Mouse (Mus musculus): ENCODE results near the gene Crnn. TPM values are rescaled to one million over a fixed set of nuclear protein-coding genes. Genes with fewer than 3 reads are reported as not detected.

The Crnn gene
- not detected for total RNA-seq (2021)
- long read RNA-seq, experiment 1, result 0 reads
- long read RNA-seq, experiment 2, result 0 reads

DNA sequence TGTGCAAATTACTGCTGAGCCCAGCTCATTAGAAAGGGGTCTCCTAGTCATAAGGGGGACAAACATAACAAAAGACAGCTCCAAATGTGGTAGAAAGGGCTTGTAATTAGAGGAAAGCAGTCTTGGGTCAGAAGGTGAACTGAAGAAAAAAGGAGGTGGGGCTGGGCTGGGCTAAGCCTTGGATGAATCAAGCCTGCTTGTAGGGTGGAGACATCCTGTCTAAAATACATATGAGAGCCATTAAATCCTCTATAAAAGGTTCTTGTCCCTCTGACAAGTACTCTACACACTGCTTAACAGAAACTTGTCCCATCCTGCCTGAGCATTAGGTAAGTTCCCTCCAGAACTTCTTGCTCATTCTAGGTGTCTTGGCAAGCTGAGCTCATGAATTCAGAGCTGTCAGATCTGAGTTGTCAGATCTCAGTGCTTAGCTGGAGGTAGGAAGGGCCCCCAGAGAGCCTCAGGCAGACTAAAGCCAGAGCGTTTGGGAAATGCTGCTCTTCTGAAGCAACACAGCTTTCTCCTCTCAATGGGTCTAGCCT, at the start of gene Crnn:
Gene Crnn, plus strand, starts transcription at position 278 of the 542 bp plus-strand sequence.
- no peak for DNase-seq

- no peak for DNase-seq
Measured at GRCm38 (mm10) chr3:93096447-93096846, 48.1 kb upstream of the Crnn start.

DNA sequence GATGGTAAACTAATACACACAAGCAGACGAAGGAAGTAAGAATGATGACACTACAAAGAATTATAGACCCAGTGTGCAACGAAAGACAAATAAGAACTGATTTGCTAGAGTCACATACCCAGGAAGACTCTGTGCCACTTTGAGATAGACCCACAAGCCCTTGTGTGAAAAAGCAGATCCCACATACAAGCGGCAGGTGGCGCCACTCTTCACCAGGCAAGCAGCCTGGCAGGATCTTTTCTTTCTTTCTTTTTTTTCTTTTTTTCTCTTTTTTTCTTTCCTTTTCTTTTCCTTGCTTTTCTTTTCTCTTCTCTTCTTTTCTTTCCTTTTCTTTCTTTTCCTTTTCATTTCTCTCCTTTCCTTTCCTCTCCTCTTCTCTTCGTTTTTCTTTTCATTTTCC, 32.9 kb upstream of the Crnn start:
- peak; percentile 3 to 11 for DNase-seq

GRCm38 (mm10) chr3:93114481-93114880, 30.1 kb upstream of the Crnn start:
- DNase-seq, result peak in 1 of 2 experiments; percentile 34

DNA sequence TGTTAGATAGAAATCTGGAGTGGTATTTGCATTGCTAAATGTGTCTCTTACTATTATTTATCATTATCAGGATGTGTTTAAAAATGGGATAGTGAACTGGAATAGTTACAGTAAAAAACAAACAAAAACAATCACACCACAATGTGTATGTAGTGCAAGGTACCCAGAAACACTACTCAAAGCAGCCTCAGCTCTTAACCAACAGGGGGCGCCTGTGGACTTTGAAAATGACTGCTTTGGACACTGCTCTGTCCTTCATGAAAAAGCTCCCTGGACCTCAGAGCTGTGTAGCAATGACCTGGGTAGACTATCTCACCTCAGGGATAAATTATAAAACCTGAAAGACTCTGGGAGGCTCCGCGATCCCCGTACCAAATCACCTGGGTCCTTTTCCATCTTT, 25.5 kb upstream of the Crnn start:
- DNase-seq, result no peak

DNA sequence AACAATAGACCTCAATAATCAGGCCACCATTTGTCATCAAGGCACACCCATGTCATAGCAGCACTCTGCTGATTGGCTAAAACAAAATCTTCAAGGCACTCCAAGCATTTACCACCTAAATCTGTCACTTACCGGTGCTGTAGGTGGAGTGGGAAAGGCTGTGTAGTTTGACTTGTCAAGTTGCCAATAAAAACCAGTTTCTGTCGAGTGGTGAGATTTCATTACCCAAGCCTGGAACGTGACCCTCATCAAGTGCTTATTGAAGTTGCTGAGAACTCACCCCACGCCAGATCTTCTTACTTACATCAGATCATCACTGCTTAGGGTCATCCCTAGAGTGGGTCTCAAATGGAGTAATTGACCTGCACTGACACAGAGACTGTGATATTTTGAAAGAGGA, 16.5 kb upstream of the Crnn start:
- DNase-seq, result no peak

GRCm38 (mm10) chr3:93129076-93129475, 15.5 kb upstream of the Crnn start:
- DNase-seq, result no peak

GRCm38 (mm10) chr3:93130460-93130859, 14.1 kb upstream of the Crnn start:
- peak; percentile 36 to 61 for DNase-seq

DNA sequence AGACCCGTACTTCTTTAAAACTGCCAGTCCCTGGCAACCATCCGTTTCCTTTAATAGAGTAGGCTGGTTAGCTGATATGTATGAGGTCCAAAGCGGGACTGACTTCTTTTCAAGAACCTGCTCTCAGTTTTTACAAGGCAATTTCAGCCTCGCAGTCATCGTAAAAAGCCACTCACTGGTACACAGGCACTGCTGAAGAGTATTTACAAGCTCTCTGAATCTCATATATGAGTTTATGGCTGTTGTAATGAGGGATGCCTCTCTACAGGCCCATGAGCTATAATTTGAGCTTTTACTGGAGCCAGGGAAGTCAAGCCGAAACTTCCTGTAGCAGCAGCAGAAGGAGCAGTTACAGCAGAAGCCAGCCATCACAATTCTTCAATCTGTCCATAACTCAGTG, 17.9 kb downstream of the Crnn start:
- no peak for DNase-seq

GRCm38 (mm10) chr3:93162996-93163592, 18.5 kb downstream of the Crnn start:
- no peak for DNase-seq

DNA sequence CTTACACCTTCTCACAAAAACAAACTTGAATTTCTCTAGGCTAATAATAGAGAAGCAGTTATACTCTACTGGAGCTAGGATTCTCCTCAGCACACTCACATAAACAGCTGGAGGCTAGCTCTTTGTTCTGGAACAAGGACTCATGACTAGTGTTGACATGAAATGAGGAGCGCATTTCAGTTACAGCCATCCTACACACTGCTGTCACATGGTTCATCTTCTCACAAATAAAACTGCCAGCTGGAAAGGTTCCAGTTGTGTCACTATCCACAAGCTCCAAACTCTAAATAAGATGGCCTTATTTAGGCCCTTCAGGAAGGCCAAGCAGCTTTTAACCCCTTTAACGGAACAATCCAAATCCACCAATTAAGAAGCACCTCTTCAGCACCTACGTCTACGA, 36.3 kb downstream of the Crnn start:
- no peak for DNase-seq

DNA sequence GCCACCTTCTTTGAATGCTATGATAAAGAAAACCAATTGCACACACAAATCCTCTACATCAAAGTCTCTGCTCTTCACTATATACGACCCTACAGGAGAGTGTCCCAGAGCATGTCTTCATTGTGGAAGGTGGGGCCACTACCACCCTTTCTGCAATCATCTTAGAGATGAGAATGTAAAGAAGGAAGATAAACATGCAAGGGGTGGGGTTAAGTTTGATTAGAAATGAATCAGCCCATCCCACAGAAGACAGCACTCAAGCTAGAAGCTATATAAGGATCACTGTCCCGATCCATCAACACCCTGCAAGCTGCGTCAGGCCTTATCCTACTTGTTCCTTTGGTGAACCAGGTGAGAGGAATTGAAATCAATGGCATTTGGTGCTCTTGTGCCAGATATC, 52.4 kb downstream of the Crnn start, which contains the start of gene Flg2:
Gene Flg2, plus strand, starts transcription at position 301 of the 400 bp plus-strand sequence.
- no peak for DNase-seq

Other genes with a start within 250 kb of the Crnn start
- gene Lce3a, start 218.6 kb upstream of the Crnn start, total RNA-seq (2021), result not detected
- gene Lce3b, start 211.8 kb upstream of the Crnn start, total RNA-seq (2021), result not detected
- not detected for gene Lce3c, start 200.3 kb upstream of the Crnn start, total RNA-seq (2021)
- not detected for gene Lce3d, start 187.4 kb upstream of the Crnn start, total RNA-seq (2021)
- not detected for gene Lce3e, start 177.7 kb upstream of the Crnn start, total RNA-seq (2021)
- gene Lce3f, start 152.6 kb upstream of the Crnn start, total RNA-seq (2021), result not detected
- gene Crct1, start 129.1 kb upstream of the Crnn start, total RNA-seq (2021), result not detected
- gene Lce1m, start 125.7 kb upstream of the Crnn start, total RNA-seq (2021), result not detected
- not detected for gene Gm4858, start 76.0 kb upstream of the Crnn start, total RNA-seq (2021)
- not detected for gene Flg2, start 52.5 kb downstream of the Crnn start, total RNA-seq (2021)
- gene Flg, start 128.7 kb downstream of the Crnn start, total RNA-seq (2021), result not detected
- not detected for gene Hrnr, start 175.0 kb downstream of the Crnn start, total RNA-seq (2021)
- gene Rptn, start 248.9 kb downstream of the Crnn start, total RNA-seq (2021), result not detected

Measured in adrenal gland, postnatal 36 days (tissue).